Mouse (Mus musculus): ENCODE measurements around the gene Gm3512. TPM values are rescaled to one million over a fixed set of nuclear protein-coding genes. Genes with fewer than 3 reads are reported as not detected.

Gm3512 gene
- not detected in 2 replicates for polyA plus RNA-seq (2012; rRNA removed; ENCODE audit: low replicate concordance)

DNA sequence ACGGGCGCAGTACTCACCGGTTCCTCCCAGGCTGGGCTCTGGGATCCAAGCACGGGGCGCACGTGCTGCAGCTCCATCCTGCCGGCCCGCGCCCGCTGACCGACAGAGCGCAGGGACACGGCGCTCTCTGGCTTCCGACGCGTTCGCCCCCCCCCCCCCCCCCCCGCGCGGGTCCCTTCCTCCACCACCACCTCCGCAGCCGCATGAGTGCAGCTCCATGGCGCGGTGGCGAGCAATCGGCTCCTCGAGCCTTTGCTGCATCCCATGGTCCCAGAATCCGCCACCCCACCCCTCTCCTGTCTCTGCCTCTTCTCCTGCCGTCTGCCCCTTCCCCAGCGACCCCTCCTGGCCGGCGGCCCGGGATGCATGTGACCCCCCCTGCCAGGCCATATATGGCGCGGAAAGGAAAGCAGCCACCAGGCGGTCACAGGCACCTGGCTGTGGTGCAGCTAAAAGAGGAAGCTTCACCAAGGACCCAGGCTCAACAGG lies at the start of gene Gm3512:
Gm3512 (minus strand) TSS at position 51 of the 489 bp plus-strand sequence.

DNA sequence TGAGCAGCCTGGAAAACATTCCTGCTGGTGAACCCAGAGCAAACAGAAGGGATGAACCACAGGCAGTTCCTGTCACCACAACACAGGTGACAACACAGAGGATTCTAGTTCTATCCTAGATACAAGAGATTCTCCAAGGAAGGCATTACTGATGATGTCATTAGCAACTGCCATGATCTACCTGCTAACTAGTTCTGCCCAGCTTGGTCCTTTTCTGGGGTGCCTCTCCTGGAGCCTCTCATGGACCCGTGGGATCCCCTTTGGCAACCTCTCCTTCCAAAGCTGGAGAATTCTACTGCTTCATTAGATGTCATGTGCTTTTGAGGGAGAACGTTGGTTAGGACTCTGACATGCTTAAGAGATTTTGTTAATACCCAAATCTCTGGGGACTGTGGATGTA lies 20.1 kb upstream of the Gm3512 start, which contains the start of gene Gm16434:
Gm16434 (minus strand) TSS at position 101 of the 400 bp plus-strand sequence.

DNA sequence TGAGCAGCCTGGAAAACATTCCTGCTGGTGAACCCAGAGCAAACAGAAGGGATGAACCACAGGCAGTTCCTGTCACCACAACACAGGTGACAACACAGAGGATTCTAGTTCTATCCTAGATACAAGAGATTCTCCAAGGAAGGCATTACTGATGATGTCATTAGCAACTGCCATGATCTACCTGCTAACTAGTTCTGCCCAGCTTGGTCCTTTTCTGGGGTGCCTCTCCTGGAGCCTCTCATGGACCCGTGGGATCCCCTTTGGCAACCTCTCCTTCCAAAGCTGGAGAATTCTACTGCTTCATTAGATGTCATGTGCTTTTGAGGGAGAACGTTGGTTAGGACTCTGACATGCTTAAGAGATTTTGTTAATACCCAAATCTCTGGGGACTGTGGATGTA lies 49.0 kb downstream of the Gm3512 start, which contains the start of gene Gm6676:
Gm6676 (minus strand) TSS at position 101 of the 400 bp plus-strand sequence.

Other genes starting within 250 kb of the Gm3512 start
- gene Gm6356, start 200.7 kb downstream of the Gm3512 start, polyA plus RNA-seq (2012; rRNA removed; ENCODE audit: low replicate concordance) = not detected in 2 replicates
- gene Gm10406, start 147.1 kb downstream of the Gm3512 start, polyA plus RNA-seq (2012; rRNA removed; ENCODE audit: low replicate concordance) = not detected in 2 replicates
- not detected in 2 replicates for gene Gm3685, start 129.6 kb downstream of the Gm3512 start, polyA plus RNA-seq (2012; rRNA removed; ENCODE audit: low replicate concordance)
- not detected in 2 replicates for gene Gm3696, start 73.9 kb downstream of the Gm3512 start, polyA plus RNA-seq (2012; rRNA removed; ENCODE audit: low replicate concordance)
- not detected in 2 replicates for gene Gm6676, start 49.1 kb downstream of the Gm3512 start, polyA plus RNA-seq (2012; rRNA removed; ENCODE audit: low replicate concordance)
- not detected in 2 replicates for gene Gm16434, start 20.0 kb upstream of the Gm3512 start, polyA plus RNA-seq (2012; rRNA removed; ENCODE audit: low replicate concordance)
- not detected in 2 replicates for gene Gm3727, start 90.2 kb upstream of the Gm3512 start, polyA plus RNA-seq (2012; rRNA removed; ENCODE audit: low replicate concordance)
- gene Gm3739, start 140.5 kb upstream of the Gm3512 start, polyA plus RNA-seq (2012; rRNA removed; ENCODE audit: low replicate concordance) = not detected in 2 replicates
- not detected in 2 replicates for gene Gm5797, start 157.9 kb upstream of the Gm3512 start, polyA plus RNA-seq (2012; rRNA removed; ENCODE audit: low replicate concordance)
- gene Gm8374, start 190.6 kb upstream of the Gm3512 start, polyA plus RNA-seq (2012; rRNA removed; ENCODE audit: low replicate concordance) = not detected in 2 replicates